Mouse (Mus musculus): ENCODE data around the gene Krt88. TPM values are rescaled to one million over a fixed set of nuclear protein-coding genes. Genes with fewer than 3 reads are reported as not detected.

The Krt88 gene
- polyA plus RNA-seq (2012; rRNA removed) = not detected in 2 replicates

GRCm38 (mm10) chr15:101447444-101447843 lies at the start of gene Krt88:
Gene Krt88, plus strand, starts transcription at chr15:101447744.

GRCm38 (mm10) chr15:101410775-101411174 lies 36.8 kb upstream of the Krt88 start, which contains the start of gene Krt7:
Gene Krt7, plus strand, starts transcription at chr15:101411043.

GRCm38 (mm10) chr15:101438555-101438954 lies 9.0 kb upstream of the Krt88 start, which contains the start of gene Krt87:
Gene Krt87, minus strand, starts transcription at chr15:101438804.

GRCm38 (mm10) chr15:101463651-101464050 lies 16.1 kb downstream of the Krt88 start, which contains the start of gene Krt81:
Gene Krt81, minus strand, starts transcription at chr15:101463751.

GRCm38 (mm10) chr15:101472952-101473528 lies 25.5 kb downstream of the Krt88 start, which contains the start of gene Krt86:
Gene Krt86, plus strand, starts transcription at chr15:101473478.

GRCm38 (mm10) chr15:101491431-101491830 lies 43.9 kb downstream of the Krt88 start, which contains the start of gene Krt83:
Gene Krt83, minus strand, starts transcription at chr15:101491512.

Other genes starting within 250 kb of the Krt88 start
- 4.9 and 8.8 TPM in 2 replicates for gene Grasp, start 223.6 kb upstream of the Krt88 start, polyA plus RNA-seq (2012; rRNA removed)
- 6.5 and 12.2 TPM in 2 replicates for gene Nr4a1, start 193.5 kb upstream of the Krt88 start, polyA plus RNA-seq (2012; rRNA removed)
- 65.1 and 67.8 TPM in 2 replicates for gene Atg101, start 163.5 kb upstream of the Krt88 start, polyA plus RNA-seq (2012; rRNA removed)
- gene 6030408B16Rik, start 154.5 kb upstream of the Krt88 start, polyA plus RNA-seq (2012; rRNA removed) = 0.33 and 0.41 TPM in 2 replicates
- gene Krt80, start 77.6 kb upstream of the Krt88 start, polyA plus RNA-seq (2012; rRNA removed) = 0.15 and 0.64 TPM in 2 replicates
- gene Krt7, start 36.7 kb upstream of the Krt88 start, polyA plus RNA-seq (2012; rRNA removed) = 0.80 and 4.7 TPM in 2 replicates
- gene Krt87, start 8.9 kb upstream of the Krt88 start, polyA plus RNA-seq (2012; rRNA removed) = 0.09 and 0.35 TPM in 2 replicates
- gene Krt81, start 16.0 kb downstream of the Krt88 start, polyA plus RNA-seq (2012; rRNA removed) = not detected in 2 replicates
- not detected in 2 replicates for gene Krt86, start 25.7 kb downstream of the Krt88 start, polyA plus RNA-seq (2012; rRNA removed)
- gene Krt83, start 43.8 kb downstream of the Krt88 start, polyA plus RNA-seq (2012; rRNA removed) = 0.05 TPM in 1 of 2 replicates, not detected in the other
- gene Gm49425, start 69.5 kb downstream of the Krt88 start, polyA plus RNA-seq (2012; rRNA removed) = not detected in 2 replicates
- 0.04 TPM in 1 of 2 replicates, not detected in the other for gene Krt84, start 85.1 kb downstream of the Krt88 start, polyA plus RNA-seq (2012; rRNA removed)
- gene Krt82, start 102.9 kb downstream of the Krt88 start, polyA plus RNA-seq (2012; rRNA removed) = not detected in 2 replicates
- gene Krt90, start 115.2 kb downstream of the Krt88 start, polyA plus RNA-seq (2012; rRNA removed) = 0.05 and 0.08 TPM in 2 replicates
- 0.04 and 0.21 TPM in 2 replicates for gene Krt75, start 126.2 kb downstream of the Krt88 start, polyA plus RNA-seq (2012; rRNA removed)
- gene Gm5414, start 180.4 kb downstream of the Krt88 start, polyA plus RNA-seq (2012; rRNA removed) = not detected in 2 replicates
- gene Gm5478, start 199.6 kb downstream of the Krt88 start, polyA plus RNA-seq (2012; rRNA removed) = not detected in 2 replicates
- gene Krt6b, start 232.5 kb downstream of the Krt88 start, polyA plus RNA-seq (2012; rRNA removed) = not detected in 2 replicates
- 0.02 and 0.88 TPM in 2 replicates for gene Krt6a, start 246.6 kb downstream of the Krt88 start, polyA plus RNA-seq (2012; rRNA removed)

All from central nervous system, embryonic 14 days (tissue).